Mouse (Mus musculus): ENCODE measurements around the gene Pramef25.
"Not testable (repeated sequence)": the region's sequence is repeated elsewhere in the genome, so short reads cannot be mapped to it uniquely, and the experiment has no call there.

Pramef25 gene

DNA sequence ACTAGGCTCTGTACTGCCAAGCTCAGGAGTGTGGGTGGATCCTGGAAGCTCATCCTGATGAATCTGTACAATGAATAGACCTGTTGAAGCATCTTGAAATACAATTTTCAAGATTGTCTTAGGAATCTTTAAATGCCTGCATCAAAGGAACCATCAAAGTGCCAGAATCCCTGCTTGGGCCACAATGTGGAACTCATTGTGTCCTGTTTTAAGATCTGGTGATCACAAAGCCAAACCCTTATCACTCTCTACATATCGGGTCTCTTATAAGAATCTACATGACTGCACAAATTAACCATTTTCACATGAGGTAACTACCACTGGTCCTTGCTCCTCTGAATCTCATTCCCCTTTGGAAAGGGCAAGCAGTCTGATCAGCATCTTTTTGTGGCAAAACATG, at the start of gene Pramef25:
Gene Pramef25, minus strand, starts transcription at position 101 of the 400 bp plus-strand sequence.
- DNase-seq (ENCODE audit: low read depth, low spot score): not testable (repeated sequence)

DNA sequence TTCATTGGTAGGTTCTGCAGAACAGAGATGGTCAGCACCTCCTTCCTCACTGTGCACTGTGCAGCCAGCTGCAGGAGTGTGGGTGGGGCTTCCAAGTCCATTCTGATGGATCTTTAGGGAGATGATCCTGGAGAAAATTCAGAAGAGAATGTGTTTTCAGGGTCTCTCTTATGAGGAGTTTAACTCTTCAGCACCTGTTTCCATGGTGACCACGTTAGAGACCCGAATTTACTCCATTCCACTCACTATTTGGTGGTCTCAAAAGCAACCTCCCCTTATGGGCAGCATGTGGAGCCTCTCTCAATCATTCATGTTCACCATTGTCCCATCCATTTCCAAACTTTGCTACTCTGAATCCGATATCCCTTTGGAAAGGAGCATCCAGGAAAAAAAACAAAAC, 43.5 kb upstream of the Pramef25 start, which contains the start of gene Pramef17:
Gene Pramef17, minus strand, starts transcription at position 101 of the 400 bp plus-strand sequence.
- DNase-seq (ENCODE audit: low read depth, low spot score): not testable (repeated sequence)

DNA sequence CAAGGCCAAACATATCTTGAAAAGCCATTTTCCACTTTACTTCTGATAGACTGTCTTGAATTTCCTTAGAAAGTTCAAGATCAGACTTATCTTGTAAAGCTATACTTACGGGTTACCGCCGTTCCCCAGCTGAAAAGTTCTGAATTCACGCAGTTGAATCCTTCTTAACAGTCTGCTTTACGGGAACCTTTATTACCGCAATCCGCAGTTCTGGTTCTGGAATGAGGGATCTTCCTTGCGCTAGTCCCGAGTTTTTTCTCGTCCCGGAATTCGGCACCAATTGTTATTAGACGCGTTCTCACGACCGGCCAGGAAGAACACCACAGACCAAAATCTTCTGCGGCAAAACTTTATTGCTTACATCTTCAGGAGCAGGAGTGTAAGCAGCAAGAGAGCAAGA, 37.3 kb upstream of the Pramef25 start:
- not testable (repeated sequence) for DNase-seq (ENCODE audit: low read depth, low spot score)

DNA sequence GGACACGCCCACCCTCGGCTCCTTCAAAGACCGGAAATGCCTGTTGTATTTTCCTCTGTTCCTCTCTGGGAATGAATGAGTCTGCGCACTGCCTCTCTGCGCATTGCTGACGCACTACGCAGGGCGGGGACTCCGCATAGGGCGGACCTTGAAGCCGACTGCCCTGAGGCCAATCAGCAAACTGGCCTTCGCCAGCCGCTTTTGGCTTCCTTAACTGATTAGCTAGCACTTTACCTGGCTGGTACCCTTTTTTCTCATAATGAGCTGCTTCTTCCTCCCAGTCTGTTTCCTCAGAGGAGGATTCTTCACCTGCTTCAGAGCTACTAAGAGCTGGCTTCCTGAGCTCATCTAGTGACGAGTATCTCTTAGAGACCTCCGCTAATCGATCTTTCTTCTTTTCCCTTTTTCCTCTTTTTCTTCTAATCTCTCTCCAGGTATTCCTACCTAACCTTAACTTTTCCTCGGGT, 36.7 kb upstream of the Pramef25 start:
- DNase-seq (ENCODE audit: low read depth, low spot score): not testable (repeated sequence)

DNA sequence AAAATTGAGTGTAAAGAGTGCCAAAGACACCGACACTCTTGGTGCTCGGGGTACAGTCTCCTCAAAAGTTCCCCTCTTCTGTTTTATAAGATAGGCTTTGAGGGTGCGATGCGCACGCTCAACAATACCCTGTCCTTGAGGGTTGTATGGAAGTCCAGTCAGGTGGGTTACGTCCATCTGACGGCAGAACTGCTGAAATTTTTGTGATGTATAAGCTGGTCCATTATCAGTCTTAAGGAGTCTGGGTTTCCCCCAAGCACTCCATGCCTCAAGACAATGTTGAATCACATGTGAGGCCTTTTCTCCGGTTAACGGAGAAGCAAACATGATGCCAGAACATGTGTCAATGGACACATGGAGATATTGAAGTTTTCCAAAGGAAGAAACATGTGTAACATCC, 34.9 kb upstream of the Pramef25 start:
- DNase-seq (ENCODE audit: low read depth, low spot score): not testable (repeated sequence)

DNA sequence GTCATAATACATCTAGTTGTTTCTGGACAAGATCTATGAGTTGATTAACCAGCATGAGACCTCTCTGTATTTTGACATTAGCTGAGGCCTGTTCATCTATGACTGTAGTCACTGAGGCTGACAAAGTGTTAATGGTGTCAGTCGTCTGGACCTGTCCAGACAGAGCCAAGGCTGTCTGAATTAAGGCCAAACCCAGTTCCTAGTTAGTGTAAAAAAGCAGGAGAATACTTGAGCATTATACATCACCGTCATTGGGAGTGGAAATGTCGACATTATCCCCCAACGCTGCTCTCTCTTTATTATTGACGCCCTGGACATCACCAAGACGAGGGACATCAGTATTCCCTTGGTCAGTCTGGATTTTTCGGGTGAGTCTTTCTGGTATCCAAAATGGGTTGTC, 34.3 kb upstream of the Pramef25 start:
- not testable (repeated sequence) for DNase-seq (ENCODE audit: low read depth, low spot score)

DNA sequence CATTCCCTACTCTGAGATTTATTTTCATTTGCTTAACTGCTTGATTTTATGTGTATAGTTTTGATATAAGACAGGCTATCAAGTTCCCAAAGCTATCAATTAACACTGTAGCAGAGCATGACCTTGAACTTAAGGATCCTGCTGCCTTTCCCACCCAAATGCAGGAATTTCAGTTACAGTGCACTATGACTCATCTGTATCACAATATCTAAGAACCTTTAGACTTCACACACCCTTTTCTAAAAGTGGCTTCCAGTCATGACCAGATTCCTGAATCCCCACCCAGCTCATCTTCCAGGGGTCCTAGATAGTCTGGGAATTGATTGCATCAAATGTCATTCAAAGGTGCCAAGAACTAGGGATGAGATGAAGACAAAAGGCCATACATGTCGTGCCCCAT, 32.6 kb upstream of the Pramef25 start:
- DNase-seq (ENCODE audit: low read depth, low spot score): peak; percentile 75

DNA sequence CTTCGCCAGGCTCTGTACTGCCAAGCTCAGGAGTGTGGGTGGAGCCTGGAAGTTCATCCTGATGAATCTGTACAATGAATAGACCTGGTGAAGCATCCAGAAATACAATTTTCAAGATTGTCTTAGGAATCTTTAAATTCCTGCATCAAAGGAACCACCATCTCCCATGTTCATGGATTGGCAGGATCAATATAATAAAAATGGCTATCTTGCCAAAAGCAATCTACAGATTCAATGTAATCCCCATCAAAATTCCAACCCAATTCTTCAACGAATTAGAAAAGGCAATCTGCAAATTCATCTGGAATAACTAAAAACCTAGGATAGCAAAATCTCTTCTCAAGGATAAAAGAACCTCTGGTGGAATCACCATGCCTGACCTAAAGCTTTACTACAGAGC, 16.0 kb upstream of the Pramef25 start, which contains the start of gene Gm13101:
Gene Gm13101, minus strand, starts transcription at position 101 of the 400 bp plus-strand sequence.
- DNase-seq (ENCODE audit: low read depth, low spot score): not testable (repeated sequence)

DNA sequence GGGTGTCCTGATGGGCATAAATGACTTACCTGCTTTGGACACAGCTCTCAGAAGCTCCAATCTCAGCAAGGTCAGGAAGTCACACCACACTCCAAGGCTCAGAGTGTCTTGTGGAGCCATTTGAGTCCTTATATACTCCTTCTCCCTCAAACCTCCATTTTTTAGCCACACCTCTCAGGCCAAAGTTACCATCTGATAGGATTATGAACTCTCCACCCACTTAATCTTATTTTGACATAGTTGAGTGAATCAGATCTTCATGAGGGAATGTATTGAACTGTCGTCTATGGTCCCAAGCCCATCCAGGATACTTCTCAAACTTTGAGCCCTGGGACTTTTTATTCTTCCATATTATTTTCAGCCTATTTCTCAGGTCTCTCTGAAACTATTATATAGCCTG, 50.5 kb downstream of the Pramef25 start, which contains the start of gene Pramef6:
Gene Pramef6, minus strand, starts transcription at position 101 of the 400 bp plus-strand sequence.
- not testable (repeated sequence) for DNase-seq (ENCODE audit: low read depth, low spot score)

Data from ES-CJ7 (cell line).